ENCODE assay signal across 36 mouse cellular contexts in the genomic region with DNA sequence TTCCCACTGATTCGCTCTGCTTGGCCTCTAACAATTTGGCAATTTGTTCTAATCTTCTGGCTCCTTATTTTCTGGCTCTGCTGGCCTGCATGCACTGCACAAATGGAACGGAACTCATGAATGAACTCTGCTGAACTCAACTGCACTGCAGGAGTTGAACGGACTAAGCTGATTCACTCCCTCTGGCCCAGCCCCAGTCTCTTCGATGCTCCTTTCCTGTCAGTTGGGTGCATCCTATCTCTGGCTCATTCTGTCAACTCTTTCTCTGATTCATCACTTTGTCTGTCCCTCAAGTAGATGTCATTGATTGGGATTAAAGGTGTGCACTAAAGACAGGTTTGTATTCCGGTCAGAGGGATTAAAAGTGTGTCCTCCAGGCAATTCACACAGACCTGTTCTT. TPM values are rescaled to one million over a fixed set of nuclear protein-coding genes. Genes with fewer than 3 reads are reported as not detected.
"Had no signal": no experiment of that assay in that cellular context is flagged by ENCODE, and none has a peak within 500 bp of the region (broad histone marks: within the 10 kb centered on the region; RNA-seq: fewer than 3 reads in every experiment).

No protein-coding gene starts in this region.

- H3K27ac ChIP-seq: limb, embryonic 10.5 days; limb, embryonic 12.5 days; limb, embryonic 13.5 days; limb, embryonic 15.5 days; liver, embryonic 12.5 days; liver, embryonic 13.5 days; liver, embryonic 14.5 days; liver, embryonic 15.5 days; lung, embryonic 15.5 days; macrophage; midbrain, embryonic 10.5 days; midbrain, embryonic 12.5 days; midbrain, embryonic 13.5 days; midbrain, embryonic 15.5 days; neural tube, embryonic 12.5 days had no signal

- DNase-seq: left cerebral cortex, postnatal 4 days; liver; liver, embryonic 13.5 days; liver, postnatal 0 days; lung, adult 18-20 months; lung, adult 2 months; lung, embryonic 14.5 days; lung, postnatal 10 days; lung, postnatal 14 days; lung, postnatal 36 days; lung, postnatal 4 days; midbrain, embryonic 14.5 days had no signal

- H3K36me3 ChIP-seq: limb, embryonic 10.5 days; limb, embryonic 12.5 days; limb, embryonic 13.5 days; limb, embryonic 15.5 days; liver, embryonic 12.5 days; liver, embryonic 13.5 days; liver, embryonic 15.5 days; lung, embryonic 15.5 days; midbrain, embryonic 10.5 days; midbrain, embryonic 12.5 days; midbrain, embryonic 13.5 days; midbrain, embryonic 15.5 days; neural tube, embryonic 12.5 days had no signal

- H3K27me3 ChIP-seq: midbrain, embryonic 15.5 days; neural tube, embryonic 12.5 days had no signal

- H3K9ac ChIP-seq: limb, embryonic 12.5 days; limb, embryonic 13.5 days; limb, embryonic 15.5 days; liver, embryonic 12.5 days; liver, embryonic 13.5 days; liver, embryonic 14.5 days; liver, embryonic 15.5 days; liver, postnatal 0 days; lung, embryonic 14.5 days; lung, embryonic 15.5 days; midbrain, embryonic 12.5 days; midbrain, embryonic 13.5 days; midbrain, embryonic 15.5 days; neural tube, embryonic 12.5 days had no signal

- H3K9me3 ChIP-seq: limb, embryonic 10.5 days; limb, embryonic 15.5 days; liver, embryonic 12.5 days; liver, embryonic 13.5 days; liver, embryonic 15.5 days; midbrain, embryonic 15.5 days had no signal

- ATAC-seq: liver, embryonic 12.5 days; liver, postnatal 0 days; lung, postnatal 0 days; midbrain, embryonic 13.5 days; midbrain, embryonic 15.5 days; midbrain, embryonic 16.5 days had no signal

- H3K4me2 ChIP-seq: limb, embryonic 12.5 days; limb, embryonic 13.5 days; limb, embryonic 15.5 days; liver, embryonic 12.5 days; liver, embryonic 13.5 days; liver, embryonic 15.5 days; lung, embryonic 14.5 days; lung, embryonic 15.5 days; midbrain, embryonic 11.5 days; midbrain, embryonic 12.5 days; midbrain, embryonic 13.5 days; midbrain, embryonic 15.5 days; neural tube, embryonic 12.5 days had no signal

- H3K4me3 ChIP-seq: limb, embryonic 10.5 days; limb, embryonic 12.5 days; limb, embryonic 13.5 days; limb, embryonic 15.5 days; liver, embryonic 12.5 days; liver, embryonic 13.5 days; liver, embryonic 15.5 days; lung, embryonic 15.5 days; megakaryocyte, embryonic 14.5 days; midbrain, embryonic 10.5 days; midbrain, embryonic 12.5 days; midbrain, embryonic 13.5 days; midbrain, embryonic 15.5 days; myocyte; neural tube, embryonic 12.5 days had no signal

RNA-seq across cellular contexts. Expression of a gene that starts 1.5 kb away (rescaled TPM):
- total RNA-seq: megakaryocyte, adult 5-6 weeks; megakaryocyte-erythroid progenitor cell, adult 5-6 weeks; monocyte, adult 5-6 weeks had no signal
- polyA plus RNA-seq: limb, embryonic 10.5 days; lung, embryonic 14.5 days; macrophage; midbrain, embryonic 10.5 days; midbrain, embryonic 11.5 days; midbrain, embryonic 12.5 days; neural tube, embryonic 11.5 days; neural tube, embryonic 12.5 days had no signal

RNA-seq across cellular contexts. Expression of a gene that starts 40.1 kb away (rescaled TPM):
- total RNA-seq: megakaryocyte-erythroid progenitor cell, adult 5-6 weeks; midbrain, postnatal 0 days; monocyte, adult 5-6 weeks had no signal
- polyA plus RNA-seq: midbrain, embryonic 10.5 days; midbrain, embryonic 11.5 days; midbrain, embryonic 13.5 days; midbrain, embryonic 14.5 days; midbrain, embryonic 15.5 days; midbrain, embryonic 16.5 days; midbrain, postnatal 0 days had no signal
